Mouse (Mus musculus) embryonic facial prominence, embryonic 14.5 days (tissue): ENCODE results near the gene Masp1. TPM values are rescaled to one million over a fixed set of nuclear protein-coding genes. Genes with fewer than 3 reads are reported as not detected.

Experiments used
- ATAC-seq: fragments of 200-750 bp; cut with Nextera tagmentation; 2 replicates; pipeline ENCODE4 v1.8.0; 2017; ENCODE audit warnings: low read depth, moderate number of reproducible peaks, moderate TSS enrichment
- DNase-seq: peaks from one replicate; pipeline ENCODE4 v3.0.0-alpha.2; 2015; ENCODE audit warnings: low spot score
- H3K27ac ChIP-seq: fragments of 300-500 bp; sonication (generic); replicated peaks from 2 replicates; pipeline ENCODE4 v1.5.1; 2014; ENCODE audit warnings: low read depth, mild to moderate bottlenecking, low read length, moderate library complexity
- H3K27me3 ChIP-seq: fragments of 300-500 bp; sonication (generic); replicated peaks from 2 replicates; pipeline ENCODE4 v1.6.1; 2014; ENCODE audit warnings: low read length; ENCODE audit not compliant: control insufficient read depth, insufficient read depth
- H3K36me3 ChIP-seq: fragments of 300-500 bp; sonication (generic); 2 replicates; pipeline ENCODE4 v1.6.1; 2014; ENCODE audit warnings: low read length, mixed read lengths; ENCODE audit not compliant: control insufficient read depth, insufficient read depth
- H3K4me1 ChIP-seq: fragments of 300-500 bp; sonication (generic); 2 replicates; pipeline ENCODE4 v1.6.1; 2014; ENCODE audit warnings: antibody characterized with exemption, low read length; ENCODE audit not compliant: control insufficient read depth, insufficient read depth
- H3K4me2 ChIP-seq: fragments of 300-500 bp; sonication (generic); 2 replicates; pipeline ENCODE4 v1.6.1; 2014; ENCODE audit warnings: low read depth, mild to moderate bottlenecking, low read length, moderate library complexity, mixed read lengths
- H3K4me3 ChIP-seq: fragments of 300-500 bp; sonication (generic); 2 replicates; pipeline ENCODE4 v1.5.1; 2014; ENCODE audit warnings: low read depth, mild to moderate bottlenecking, low read length
- H3K9ac ChIP-seq: fragments of 300-500 bp; sonication (generic); 2 replicates; pipeline ENCODE4 v1.6.1; 2014; ENCODE audit warnings: low read depth, mild to moderate bottlenecking, low read length, moderate library complexity, mixed read lengths
- H3K9me3 ChIP-seq: fragments of 300-500 bp; sonication (generic); 2 replicates; pipeline ENCODE4 v1.6.1; 2016; ENCODE audit warnings: low read length; ENCODE audit not compliant: control insufficient read depth
- WGBS: fragments of 180-500 bp; shearing (Covaris S2); extraction: QIAGEN DNeasy Blood & Tissue Kit; methylation state at CpG from one replicate; pipeline ENCODE4 v1.1.7; 2014; 5-methylcytosine and 5-hydroxymethylcytosine counted together
- polyA plus RNA-seq: library from polyadenylated mRNA; unstranded; fragments of >200 nt; fragmentation: Nextera tagmentation; extraction: Ambion mirVana; gene quantifications from 2 replicates; pipeline ENCODE4 v1.2.1, GENCODE M21; 2014

The Masp1 gene
- polyA plus RNA-seq, 1 experiment from 2014 or later, result 7.3 TPM

- Histone ChIP-seq H3K9me3 (no peaks in the 10 kb centered on the region), H3K4me1 (peaks cover 67% of the 10 kb centered on the region), H3K4me3 (no peak overlapping the region), H3K36me3 (no peaks in the 10 kb centered on the region), H3K4me2 (peak overlapping the region; percentile 58; the same call in 1 of the 2 replicates), H3K27ac (no peak overlapping the region; the same call in 1 of the 2 replicates), H3K9ac (no peak overlapping the region), H3K27me3 (no peaks in the 10 kb centered on the region; the same call in 1 of the 2 replicates)
- DNase-seq (peak; percentile 56), ATAC-seq (peak; percentile 47)
- 62% methylated on average over 10 of the region's 10 CpGs for WGBS
Observed at GRCm38 (mm10) chr16:23518567-23519369, 1.8 kb downstream of the Masp1 start.

GRCm38 (mm10) chr16:23517754-23518566, 2.7 kb downstream of the Masp1 start:
- no peaks in the 10 kb centered on the region for H3K36me3 ChIP-seq
- ATAC-seq (0 out of 2 replicates have a peak, but pooled peaks have one; percentile 38), DNase-seq (peak; percentile 50)
- peak overlapping the region; percentile 20; the same call in 1 of the 2 replicates for H3K4me2 ChIP-seq
- H3K27me3 ChIP-seq, result no peaks in the 10 kb centered on the region; the same call in 1 of the 2 replicates
- H3K9ac ChIP-seq, result no peak overlapping the region
- peaks cover 60% of the 10 kb centered on the region for H3K4me1 ChIP-seq
- 52% methylated on average over 20 of the region's 20 CpGs for WGBS
- H3K4me3 ChIP-seq, result no peak overlapping the region
- H3K9me3 ChIP-seq, result no peaks in the 10 kb centered on the region
- H3K27ac ChIP-seq, result no peak overlapping the region

- no peak overlapping the region for H3K9ac ChIP-seq
- ATAC-seq (no peak), DNase-seq (no peak)
- no peaks in the 10 kb centered on the region for H3K9me3 ChIP-seq
- H3K4me2 ChIP-seq, result no peak overlapping the region
- peaks cover 52% of the 10 kb centered on the region for H3K4me1 ChIP-seq
- H3K36me3 ChIP-seq, result no peaks in the 10 kb centered on the region
- no peak overlapping the region for H3K4me3 ChIP-seq
- 83% methylated on average over 5 of the region's 5 CpGs for WGBS
- no peaks in the 10 kb centered on the region; the same call in 1 of the 2 replicates for H3K27me3 ChIP-seq
- H3K27ac ChIP-seq, result no peak overlapping the region
Observed at GRCm38 (mm10) chr16:23517230-23517629, 3.4 kb downstream of the Masp1 start.

- H3K36me3 ChIP-seq, result no peaks in the 10 kb centered on the region
- no peaks in the 10 kb centered on the region; the same call in 1 of the 2 replicates for H3K27me3 ChIP-seq
- DNase-seq (peak; percentile 77), ATAC-seq (no peak)
- H3K4me3 ChIP-seq, result no peak overlapping the region
- 47% methylated on average over 2 of the region's 2 CpGs for WGBS
- peaks cover 48% of the 10 kb centered on the region for H3K4me1 ChIP-seq
- no peaks in the 10 kb centered on the region for H3K9me3 ChIP-seq
- H3K9ac ChIP-seq, result no peak overlapping the region
- H3K4me2 ChIP-seq, result no peak overlapping the region
- no peak overlapping the region for H3K27ac ChIP-seq
Observed at GRCm38 (mm10) chr16:23516606-23517005, 4.0 kb downstream of the Masp1 start.

- H3K27ac ChIP-seq, result no peak overlapping the region
- H3K4me3 ChIP-seq, result no peak overlapping the region
- no peaks in the 10 kb centered on the region for H3K9me3 ChIP-seq
- no peaks in the 10 kb centered on the region for H3K27me3 ChIP-seq
- H3K4me2 ChIP-seq, result no peak overlapping the region
- peaks cover 40% of the 10 kb centered on the region for H3K4me1 ChIP-seq
- H3K9ac ChIP-seq, result no peak overlapping the region
- 80% methylated on average over 3 of the region's 3 CpGs for WGBS
- no peak for ATAC-seq
- DNase-seq, result peak; percentile 57
- no peaks in the 10 kb centered on the region for H3K36me3 ChIP-seq
Observed at GRCm38 (mm10) chr16:23515766-23516165, 4.8 kb downstream of the Masp1 start.

- Histone ChIP-seq H3K9me3 (no peaks in the 10 kb centered on the region), H3K4me1 (peaks cover 18% of the 10 kb centered on the region), H3K36me3 (no peaks in the 10 kb centered on the region), H3K9ac (no peak overlapping the region), H3K27ac (no peak overlapping the region), H3K27me3 (no peaks in the 10 kb centered on the region), H3K4me2 (no peak overlapping the region), H3K4me3 (no peak overlapping the region)
- WGBS, result 73% methylated on average over 1 of the region's 1 CpGs
- no peak for ATAC-seq
- no peak for DNase-seq
Observed at GRCm38 (mm10) chr16:23513401-23513800, 7.2 kb downstream of the Masp1 start.

- no peak for DNase-seq
- Histone ChIP-seq H3K9ac (no peak overlapping the region), H3K36me3 (no peaks in the 10 kb centered on the region), H3K27ac (no peak overlapping the region), H3K4me2 (no peak overlapping the region), H3K9me3 (no peaks in the 10 kb centered on the region), H3K4me1 (peaks cover 1% of the 10 kb centered on the region; the same call in 1 of the 2 replicates), H3K4me3 (no peak overlapping the region), H3K27me3 (no peaks in the 10 kb centered on the region)
- ATAC-seq, result no peak
- WGBS, result 78% methylated on average over 4 of the region's 4 CpGs
Observed at GRCm38 (mm10) chr16:23511166-23511935, 9.3 kb downstream of the Masp1 start.
